Mouse (Mus musculus): Measurements from ENCODE around the gene Itpr1. TPM values are rescaled to one million over a fixed set of nuclear protein-coding genes. Genes with fewer than 3 reads are reported as not detected.

Gene Itpr1
- total RNA-seq, 2 experiments from 2014 or later: 335 to 379 TPM

DNA sequence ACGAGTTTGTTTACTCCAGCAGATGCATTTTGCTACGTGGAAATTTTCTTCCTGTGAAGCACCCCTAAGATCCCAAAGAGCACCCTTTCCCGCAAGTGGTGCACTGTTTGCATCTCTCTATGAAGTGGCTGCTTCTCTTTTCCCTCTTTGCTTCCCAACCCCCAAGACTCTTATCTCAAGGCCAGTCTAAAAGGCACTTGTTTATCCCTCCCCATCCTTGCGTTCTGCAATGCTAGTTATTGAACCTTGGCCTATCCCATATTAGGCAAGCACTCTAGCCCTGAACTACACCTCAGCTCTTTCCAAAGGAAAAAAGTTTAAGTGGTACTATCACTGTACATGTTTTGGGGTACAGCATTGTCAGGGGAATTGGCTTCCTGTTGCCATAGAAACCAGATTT, 198.3 kb downstream of the Itpr1 start:
- DNase-seq (ENCODE audit: low spot score in 2 of 2): no peak
- intact Hi-C loops (cut with DNase I): no loop called here

DNA sequence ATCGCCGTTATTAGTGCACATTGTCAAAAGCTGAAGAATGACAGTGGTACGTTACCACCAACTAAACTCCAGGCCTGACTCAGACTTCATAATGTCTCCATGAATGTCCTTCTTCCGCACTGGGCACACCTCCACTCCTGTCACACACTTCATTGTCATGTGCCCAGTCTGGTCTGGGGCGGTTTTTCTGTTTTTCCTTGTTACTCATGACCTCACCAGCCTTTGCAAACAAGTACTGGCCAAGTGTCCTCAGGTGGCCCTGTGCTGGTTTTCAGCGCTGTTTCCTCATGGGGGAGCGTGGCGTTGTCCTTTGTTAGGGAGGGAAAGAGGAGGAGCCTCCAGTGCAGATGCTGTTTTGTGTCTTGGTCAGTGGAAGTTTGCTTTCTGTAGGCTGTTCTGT, 200.1 kb downstream of the Itpr1 start:
- intact Hi-C loops (cut with DNase I): no loop called here
- DNase-seq (ENCODE audit: low spot score in 2 of 2): no peak

GRCm38 (mm10) chr6:108413593-108413992, 200.7 kb downstream of the Itpr1 start:
- DNase-seq (ENCODE audit: low spot score in 2 of 2): no peak
- intact Hi-C loops (cut with DNase I): no loop called here

GRCm38 (mm10) chr6:108415847-108416246, 203.0 kb downstream of the Itpr1 start:
- DNase-seq (ENCODE audit: low spot score in 2 of 2): no peak
- intact Hi-C loops (cut with DNase I): loop anchor here (2.0 kb wide), 1 partner anchor 295 kb away; no protein-coding TSS in a partner anchor

- intact Hi-C loops (cut with DNase I): loop anchor here (1.0 to 2.0 kb wide), 2 partner anchors 293 to 319 kb away; no protein-coding TSS in a partner anchor
- peak; percentile 67 to 80 for DNase-seq (ENCODE audit: low spot score in 2 of 2)
Measured at GRCm38 (mm10) chr6:108417508-108417907, 204.6 kb downstream of the Itpr1 start.

DNA sequence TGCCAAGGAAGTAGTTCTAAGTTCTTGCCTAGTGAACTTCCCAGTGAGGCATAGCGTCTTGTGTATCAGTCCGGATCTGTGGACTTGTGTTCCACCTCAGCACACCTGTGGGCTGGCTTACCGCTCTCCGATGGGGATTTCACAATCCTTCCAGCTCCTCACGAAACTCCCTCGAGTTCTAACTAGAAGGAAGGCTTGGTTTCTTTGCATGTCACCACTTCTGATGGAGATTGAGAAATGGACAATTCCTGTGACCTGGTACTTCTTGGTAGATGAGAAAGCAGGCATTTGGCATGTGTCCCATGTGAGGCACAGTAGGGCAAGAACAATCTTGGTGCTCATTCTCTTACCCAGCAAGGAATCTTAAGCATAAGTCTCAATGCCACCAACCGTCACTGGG, 205.3 kb downstream of the Itpr1 start:
- no peak for DNase-seq (ENCODE audit: low spot score in 2 of 2)
- intact Hi-C loops (cut with DNase I): no loop called here

DNA sequence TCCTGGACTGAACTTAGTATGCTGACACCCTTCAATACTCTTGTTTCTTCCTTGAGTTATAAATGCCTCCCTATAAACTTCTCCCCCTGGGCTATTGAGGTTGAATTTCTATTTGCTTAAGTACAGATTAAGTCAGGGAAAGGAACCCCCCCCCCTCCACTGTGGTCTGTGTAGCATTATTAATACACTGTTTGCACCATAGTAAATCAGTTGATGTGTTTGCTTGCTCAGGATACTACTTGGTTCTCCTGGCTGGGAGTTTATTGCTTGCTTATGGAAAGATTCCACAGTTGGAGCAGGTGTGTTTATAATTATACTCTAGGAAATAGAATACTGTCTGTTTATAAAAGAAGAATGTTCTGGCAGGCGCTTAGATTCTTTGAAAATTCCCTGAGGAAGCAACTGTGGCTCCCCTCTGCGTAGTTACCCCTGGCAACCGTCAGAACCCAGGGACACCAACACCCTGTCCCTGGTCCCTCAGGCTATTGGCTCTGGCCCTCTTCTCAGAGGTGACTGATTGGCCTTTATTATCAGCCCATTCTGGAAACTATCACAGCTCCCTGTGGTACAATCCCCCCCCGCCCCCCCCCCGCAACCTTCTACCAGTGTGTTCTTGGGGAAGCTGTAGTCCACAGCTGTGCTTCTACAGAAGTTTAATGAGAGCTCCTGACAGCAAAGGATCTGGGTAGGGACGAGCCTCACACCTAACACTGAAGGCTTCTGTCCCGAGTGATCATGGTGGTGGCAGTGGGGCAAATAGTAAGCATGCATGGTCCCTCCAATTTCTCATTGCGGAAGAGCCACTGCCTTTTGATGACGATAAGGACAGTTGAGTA, 212.1 kb downstream of the Itpr1 start:
- peak in 1 of 2 experiments; percentile 24 for DNase-seq (ENCODE audit: low spot score in 2 of 2)
- intact Hi-C loops (cut with DNase I): loop anchor here (2.0 to 5.0 kb wide), 2 partner anchors 77 to 284 kb away; no protein-coding TSS in a partner anchor

- DNase-seq (ENCODE audit: low spot score in 2 of 2): peak; percentile 91 to 97
- intact Hi-C loops (cut with DNase I): loop anchor here (1.0 to 5.0 kb wide), 2 partner anchors 76 to 233 kb away; no protein-coding TSS in a partner anchor
Measured at GRCm38 (mm10) chr6:108426789-108427188, 213.9 kb downstream of the Itpr1 start.

- intact Hi-C loops (cut with DNase I): loop anchor here (5.0 kb wide), 1 partner anchor 74 kb away; no protein-coding TSS in a partner anchor
- DNase-seq (ENCODE audit: low spot score in 2 of 2): no peak
Measured at GRCm38 (mm10) chr6:108428383-108428782, 215.5 kb downstream of the Itpr1 start.

DNA sequence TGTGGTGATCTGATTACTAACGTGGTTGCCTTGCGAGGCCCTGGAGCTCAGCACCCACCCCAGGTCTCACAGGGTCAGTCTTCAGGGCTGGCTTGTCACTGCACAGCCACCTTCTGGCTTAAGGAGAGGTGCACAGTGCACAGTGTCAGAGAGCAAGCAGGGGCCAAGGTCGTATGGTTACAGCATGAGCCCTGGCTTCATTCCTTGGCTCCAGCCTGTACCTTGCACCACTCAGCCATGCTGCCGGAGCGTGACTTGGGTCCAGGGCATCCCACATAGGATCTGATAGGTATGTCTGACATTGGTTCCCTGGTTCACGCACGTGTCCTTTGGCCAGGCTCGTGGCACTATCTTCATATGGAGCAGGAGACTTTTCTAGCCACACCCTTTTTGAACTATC, 217.1 kb downstream of the Itpr1 start:
- DNase-seq (ENCODE audit: low spot score in 2 of 2): no peak
- intact Hi-C loops (cut with DNase I): loop anchor here (5.0 kb wide), 2 partner anchors 72 to 142 kb away; no protein-coding TSS in a partner anchor

DNA sequence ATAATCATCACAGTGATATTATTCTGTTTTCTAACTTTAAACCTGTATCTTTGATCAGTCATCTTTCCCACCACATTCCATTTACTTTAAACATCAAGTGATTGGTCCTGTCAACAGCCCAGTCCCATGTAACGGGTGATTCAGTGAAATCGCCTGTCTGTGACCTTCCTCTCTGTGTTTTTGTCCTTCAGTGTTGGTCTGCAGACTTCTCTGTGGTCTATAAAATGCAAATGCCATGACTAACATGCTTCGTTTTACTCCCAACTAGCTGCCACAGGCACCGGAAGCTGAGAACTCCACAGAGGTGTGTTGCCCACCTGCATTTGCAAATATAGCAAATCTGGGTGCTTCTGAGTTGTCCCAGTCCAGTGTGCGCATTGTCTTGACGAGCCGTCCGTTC, 218.3 kb downstream of the Itpr1 start:
- DNase-seq (ENCODE audit: low spot score in 2 of 2): no peak
- intact Hi-C loops (cut with DNase I): loop anchor here (5.0 kb wide), 1 partner anchor 141 kb away; no protein-coding TSS in a partner anchor

DNA sequence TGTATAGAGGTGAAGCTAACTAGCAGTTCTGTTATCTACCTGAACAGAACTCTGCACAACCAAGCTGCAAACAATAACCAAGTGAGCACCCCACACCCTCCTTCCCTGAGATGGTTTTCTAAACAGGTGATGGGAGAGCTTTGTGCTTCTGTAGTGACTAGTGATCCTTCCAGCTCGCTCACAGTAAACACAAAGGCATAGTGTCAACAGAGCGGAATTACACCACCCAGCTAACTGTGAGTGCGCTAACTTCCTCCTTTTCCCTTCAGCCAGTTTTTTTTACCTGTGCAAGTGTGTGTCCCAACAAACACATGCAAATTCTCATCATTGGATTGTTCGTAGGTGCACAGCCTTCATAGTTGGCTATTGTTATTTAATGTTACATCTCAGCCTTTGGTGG, 219.9 kb downstream of the Itpr1 start:
- no peak for DNase-seq (ENCODE audit: low spot score in 2 of 2)
- intact Hi-C loops (cut with DNase I): loop anchor here (5.0 kb wide), 1 partner anchor 139 kb away; no protein-coding TSS in a partner anchor

DNA sequence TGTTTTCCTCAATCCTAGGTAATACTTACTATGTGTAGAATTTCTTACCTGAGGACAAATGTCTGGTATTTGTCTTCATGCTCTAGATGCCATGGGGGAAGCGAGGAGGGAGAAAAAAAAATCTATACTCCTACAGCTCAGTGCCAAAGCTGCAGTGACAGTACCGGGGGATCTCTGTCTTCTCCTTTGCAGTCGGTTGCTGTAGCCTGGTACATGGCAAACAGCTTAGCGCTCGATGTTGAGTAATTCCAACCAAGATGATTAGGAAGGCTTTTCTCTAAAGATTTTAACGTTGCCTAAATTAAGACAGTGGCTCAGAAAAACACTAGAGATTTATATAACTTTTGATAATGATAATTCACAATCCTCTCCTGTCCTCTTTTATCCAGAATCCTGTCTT, 221.9 kb downstream of the Itpr1 start:
- peak in 1 of 2 experiments; percentile 60 for DNase-seq (ENCODE audit: low spot score in 2 of 2)
- intact Hi-C loops (cut with DNase I): loop anchor here (2.0 to 5.0 kb wide), 2 partner anchors 20 to 137 kb away; no protein-coding TSS in a partner anchor

GRCm38 (mm10) chr6:108435467-108435866, 222.6 kb downstream of the Itpr1 start:
- DNase-seq (ENCODE audit: low spot score in 2 of 2): peak in 1 of 2 experiments; percentile 69
- intact Hi-C loops (cut with DNase I): loop anchor here (2.0 kb wide), 1 partner anchor 19 kb away; no protein-coding TSS in a partner anchor

- peak in 1 of 2 experiments; percentile 75 for DNase-seq (ENCODE audit: low spot score in 2 of 2)
- intact Hi-C loops (cut with DNase I): no loop called here
Measured at GRCm38 (mm10) chr6:108436608-108437007, 223.7 kb downstream of the Itpr1 start.

GRCm38 (mm10) chr6:108441290-108441689, 228.4 kb downstream of the Itpr1 start:
- intact Hi-C loops (cut with DNase I): no loop called here
- no peak for DNase-seq (ENCODE audit: low spot score in 2 of 2)

GRCm38 (mm10) chr6:108442291-108442690, 229.4 kb downstream of the Itpr1 start:
- no peak for DNase-seq (ENCODE audit: low spot score in 2 of 2)
- intact Hi-C loops (cut with DNase I): no loop called here

DNA sequence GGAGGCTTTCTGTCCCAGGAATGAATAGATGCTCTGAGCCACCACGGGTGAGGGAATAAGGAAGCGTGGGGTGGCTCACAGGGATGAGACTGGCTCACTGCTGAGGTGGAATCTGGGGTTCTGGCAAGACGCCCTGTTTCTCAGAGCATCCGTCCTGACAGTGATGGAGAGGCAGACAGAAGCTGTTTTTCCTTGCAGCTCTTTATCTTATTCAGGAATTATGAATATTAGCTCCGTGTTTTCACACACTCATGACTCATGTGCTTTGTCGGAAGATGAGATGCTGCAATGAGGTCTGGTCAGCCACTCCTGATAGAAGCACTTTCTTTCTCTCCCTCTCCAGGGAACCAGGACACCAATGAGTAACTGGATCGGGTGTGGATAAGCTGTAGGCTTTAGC, 231.5 kb downstream of the Itpr1 start:
- intact Hi-C loops (cut with DNase I): no loop called here
- DNase-seq (ENCODE audit: low spot score in 2 of 2): peak; percentile 68 to 85

DNA sequence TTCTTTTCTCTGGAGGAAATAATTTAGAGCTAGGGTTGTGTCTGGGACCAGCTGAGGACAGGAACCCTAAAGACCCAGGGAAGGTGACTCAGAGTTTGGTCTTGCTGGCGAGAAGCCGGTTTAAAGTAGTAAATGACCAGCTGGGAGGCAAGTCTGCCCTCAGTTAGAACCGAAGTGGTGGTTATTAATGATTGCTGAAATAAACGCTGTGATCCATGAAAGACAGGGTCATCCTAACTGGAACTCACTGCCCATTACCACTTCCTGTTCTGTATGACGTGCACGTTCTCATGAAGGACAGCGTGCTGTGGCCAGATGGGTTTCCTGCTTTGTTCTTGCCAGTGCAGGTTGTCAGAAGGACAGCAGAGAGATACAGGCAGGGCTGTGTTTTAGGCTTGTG, 232.1 kb downstream of the Itpr1 start:
- intact Hi-C loops (cut with DNase I): no loop called here
- no peak for DNase-seq (ENCODE audit: low spot score in 2 of 2)

- intact Hi-C loops (cut with DNase I): no loop called here
Measured at GRCm38 (mm10) chr6:108446766-108447165, 233.9 kb downstream of the Itpr1 start.

More at GRCm38 (mm10) chr6:108446766-108447165, 233.9 kb downstream of the Itpr1 start:
- no peak for DNase-seq (ENCODE audit: low spot score in 2 of 2)
